Mouse (Mus musculus) bone marrow, adult 2 months (tissue): Measurements from ENCODE around the gene Stau1. TPM values are rescaled to one million over a fixed set of nuclear protein-coding genes. Genes with fewer than 3 reads are reported as not detected.

ENCODE experiments used
- H3K27ac ChIP-seq: fragments of 200-500 bp; 2 replicates; pipeline ENCODE4 v1.5.1; 2012; ENCODE audit warnings: low read depth, mild to moderate bottlenecking, control low read depth, inconsistent platforms, low read length; ENCODE audit not compliant: control insufficient read depth, poor library complexity, insufficient read depth
- H3K4me1 ChIP-seq: fragments of 200-500 bp; 2 replicates; pipeline ENCODE4 v1.6.1; 2011; ENCODE audit warnings: low read length; ENCODE audit not compliant: control insufficient read depth, insufficient read depth
- H3K4me3 ChIP-seq: fragments of 200-500 bp; replicated peaks from 2 replicates; pipeline ENCODE3; 2011; ENCODE audit warnings: mild to moderate bottlenecking, low read depth, low read length, control low read depth; ENCODE audit not compliant: control insufficient read depth
- CTCF ChIP-seq: fragments of 200-500 bp; IDR thresholded peaks from 2 replicates; pipeline ENCODE4 v1.5.1; 2011; ENCODE audit warnings: low read length, control low read depth; ENCODE audit not compliant: control insufficient read depth, insufficient read depth
- POLR2A ChIP-seq: fragments of 200-500 bp; IDR thresholded peaks from 2 replicates; pipeline ENCODE4 v1.6.1; 2011; ENCODE audit warnings: low read depth, mild to moderate bottlenecking, control low read depth, low read length, borderline replicate concordance; ENCODE audit not compliant: control insufficient read depth
- WGBS: fragments of 180-500 bp; shearing (Covaris S2); methylation state at CpG from one replicate; pipeline ENCODE4 v1.1.7; 2018; 5-methylcytosine and 5-hydroxymethylcytosine counted together
- polyA plus RNA-seq: library from polyadenylated mRNA; stranded (reverse); fragments of >200 nt; gene quantifications from 2 replicates; pipeline ENCODE4 v1.2.4, GENCODE M21; 2011; ENCODE audit warnings: low replicate concordance; ENCODE audit not compliant: missing spikeins, insufficient read depth, insufficient read length

The Stau1 gene
- polyA plus RNA-seq: 20.6 and 36.0 TPM in 2 replicates

GRCm38 (mm10) chr2:166995796-166996532, at the start of gene Stau1:
Stau1 (minus strand) TSS chr2:166996299.
- TF ChIP-seq POLR2A: peak; percentile 83; the same call in 1 of the 2 replicates
- no peak for TF ChIP-seq CTCF
- WGBS: under 1% methylated on average over 84 of the region's 88 CpGs
- H3K4me1 ChIP-seq: peaks cover 3% of the 10 kb centered on the region
- H3K4me3 ChIP-seq: peak within 1 kb of the TSS; percentile 94
- peak within 1 kb of the TSS; percentile 99 for H3K27ac ChIP-seq

- Histone ChIP-seq H3K4me1 (no peaks in the 10 kb centered on the region; the same call in 1 of the 2 replicates), H3K4me3 (no peak overlapping the region), H3K27ac (peak overlapping the region; percentile 72)
- TF ChIP-seq POLR2A (no peak), CTCF (no peak)
- WGBS: 69% methylated on average over 12 of the region's 12 CpGs
These were observed 47.5 kb upstream of the Stau1 start for GRCm38 (mm10) chr2:167043400-167044121.

- TF ChIP-seq CTCF: no peak
- no peak for TF ChIP-seq POLR2A
- WGBS: 65% methylated on average over 8 of the region's 8 CpGs
- H3K27ac ChIP-seq: 0 out of 2 replicates have a peak overlapping the region, but pooled peaks have one; percentile 22
- H3K4me1 ChIP-seq: no peaks in the 10 kb centered on the region; the same call in 1 of the 2 replicates
- no peak overlapping the region for H3K4me3 ChIP-seq
These were observed 43.3 kb upstream of the Stau1 start for GRCm38 (mm10) chr2:167039386-167039785.

GRCm38 (mm10) chr2:167038716-167039115, 42.6 kb upstream of the Stau1 start:
- TF ChIP-seq CTCF (no peak), POLR2A (no peak)
- H3K27ac ChIP-seq: no peak overlapping the region
- H3K4me3 ChIP-seq: no peak overlapping the region
- 85% methylated on average over 7 of the region's 7 CpGs for WGBS
- no peaks in the 10 kb centered on the region; the same call in 1 of the 2 replicates for H3K4me1 ChIP-seq

- no peak overlapping the region for H3K27ac ChIP-seq
- no peak overlapping the region for H3K4me3 ChIP-seq
- no peak for TF ChIP-seq POLR2A
- TF ChIP-seq CTCF: no peak
- 86% methylated on average over 6 of the region's 6 CpGs for WGBS
- no peaks in the 10 kb centered on the region for H3K4me1 ChIP-seq
These were observed 42.2 kb upstream of the Stau1 start for GRCm38 (mm10) chr2:167038297-167038696.

- no peak overlapping the region for H3K4me3 ChIP-seq
- WGBS: 94% methylated on average over 12 of the region's 12 CpGs
- no peak overlapping the region for H3K27ac ChIP-seq
- H3K4me1 ChIP-seq: no peaks in the 10 kb centered on the region
- no peak for TF ChIP-seq POLR2A
- no peak for TF ChIP-seq CTCF
These were observed 41.6 kb upstream of the Stau1 start for GRCm38 (mm10) chr2:167037710-167038109.

- no peaks in the 10 kb centered on the region for H3K4me1 ChIP-seq
These were observed 34.4 kb upstream of the Stau1 start for GRCm38 (mm10) chr2:167030507-167030906.

GRCm38 (mm10) chr2:167028553-167028952, 32.5 kb upstream of the Stau1 start:
- Histone ChIP-seq H3K4me1 (no peaks in the 10 kb centered on the region), H3K4me3 (no peak overlapping the region), H3K27ac (no peak overlapping the region)
- WGBS: 92% methylated on average over 7 of the region's 7 CpGs
- no peak for TF ChIP-seq POLR2A
- no peak for TF ChIP-seq CTCF

More at GRCm38 (mm10) chr2:167030507-167030906, 34.4 kb upstream of the Stau1 start:
- Histone ChIP-seq H3K27ac (no peak overlapping the region), H3K4me3 (no peak overlapping the region)
- WGBS: 97% methylated on average over 4 of the region's 4 CpGs
- no peak for TF ChIP-seq CTCF
- TF ChIP-seq POLR2A: no peak
